Mouse (Mus musculus) ES-E14 (cell line): ENCODE results near the gene Sc5d. TPM values are rescaled to one million over a fixed set of nuclear protein-coding genes. Genes with fewer than 3 reads are reported as not detected.

Experiments
- DNase-seq: peaks from one replicate; pipeline ENCODE4 v3.0.0-alpha.2; 2013; ENCODE audit warnings: low read depth, low spot score
- H3K27ac ChIP-seq: 2 replicates; pipeline ENCODE4 v1.5.1; 2012; ENCODE audit warnings: low read depth, mild to moderate bottlenecking, low read length, moderate library complexity, mixed read lengths; ENCODE audit not compliant: poor library complexity, insufficient read depth, severe bottlenecking
- H3K36me3 ChIP-seq: 2 replicates; pipeline ENCODE4 v1.6.1; 2012; ENCODE audit warnings: mild to moderate bottlenecking, low read length, moderate library complexity, mixed read lengths; ENCODE audit not compliant: control insufficient read depth, poor library complexity, insufficient read depth, severe bottlenecking
- H3K4me1 ChIP-seq, 2 experiments: fragments of 150-350 bp in 1 of 2; sonication (generic) in 1 of 2; 2 replicates each; pipeline ENCODE4 v1.6.1; 2012; ENCODE audit warnings: low read length in 2 of 2, mild to moderate bottlenecking in 1 of 2, mixed read lengths in 1 of 2; ENCODE audit not compliant: control insufficient read depth in 2 of 2, insufficient read depth in 2 of 2, poor library complexity in 1 of 2
- H3K4me3 ChIP-seq, 2 experiments: fragments of 150-350 bp in 1 of 2; sonication (generic) in 1 of 2; 2 replicates each; pipeline ENCODE4 v1.5.1; 2012; ENCODE audit warnings: low read length in 2 of 2, low read depth in 1 of 2, mild to moderate bottlenecking in 1 of 2, mixed read lengths in 1 of 2; ENCODE audit not compliant: insufficient read depth in 1 of 2, poor library complexity in 1 of 2, severe bottlenecking in 1 of 2
- H3K9ac ChIP-seq: 2 replicates; pipeline ENCODE4 v1.6.1; 2012; ENCODE audit warnings: low read depth, mild to moderate bottlenecking, low read length, mixed read lengths; ENCODE audit not compliant: poor library complexity, insufficient read depth, severe bottlenecking
- H3K9me3 ChIP-seq: fragments of 150-350 bp; sonication (generic); 2 replicates; pipeline ENCODE4 v1.6.1; 2012; ENCODE audit warnings: low read depth, mild to moderate bottlenecking, low read length; ENCODE audit not compliant: control insufficient read depth, insufficient read depth
- CHD2 ChIP-seq: IDR thresholded peaks from 2 replicates; pipeline ENCODE4 v1.6.1; 2014; ENCODE audit warnings: mild to moderate bottlenecking, low read depth, low read length, inconsistent platforms
- HCFC1 ChIP-seq: IDR thresholded peaks from 2 replicates; pipeline ENCODE4 v1.6.1; 2012; ENCODE audit warnings: low read length, inconsistent platforms, borderline replicate concordance; ENCODE audit not compliant: insufficient read depth
- MAFK ChIP-seq: IDR thresholded peaks from 2 replicates; pipeline ENCODE4 v1.6.1; 2014; ENCODE audit warnings: mild to moderate bottlenecking, low read depth, low read length, inconsistent platforms; ENCODE audit not compliant: insufficient read depth
- ZC3H11A ChIP-seq: IDR thresholded peaks from 2 replicates; pipeline ENCODE4 v1.6.1; 2012; ENCODE audit warnings: low read depth, mild to moderate bottlenecking, inconsistent platforms, low read length, borderline replicate concordance
- ZNF384 ChIP-seq: IDR thresholded peaks from 2 replicates; pipeline ENCODE4 v1.6.1; 2012; ENCODE audit warnings: low read depth, low read length, inconsistent platforms
- in situ Hi-C, 2 experiments: fragments of 600-800 bp; cut with MboI; formaldehyde crosslinking; loops; one replicate each; pipeline ENCODE4 v1.15.1; 2025; ENCODE audit warnings: low sequenced_read_pairs in 2 of 2, inconsistent platforms in 1 of 2; ENCODE audit not compliant: unreplicated experiment in 2 of 2
- total RNA-seq: library from RNA; depleted of rRNA; stranded (reverse); fragments of 300-350 nt; gene quantifications from 2 replicates; pipeline ENCODE4 v1.2.3, GENCODE M21; 2012

The Sc5d gene
- total RNA-seq, 1 experiment, result 33.8 TPM

DNA sequence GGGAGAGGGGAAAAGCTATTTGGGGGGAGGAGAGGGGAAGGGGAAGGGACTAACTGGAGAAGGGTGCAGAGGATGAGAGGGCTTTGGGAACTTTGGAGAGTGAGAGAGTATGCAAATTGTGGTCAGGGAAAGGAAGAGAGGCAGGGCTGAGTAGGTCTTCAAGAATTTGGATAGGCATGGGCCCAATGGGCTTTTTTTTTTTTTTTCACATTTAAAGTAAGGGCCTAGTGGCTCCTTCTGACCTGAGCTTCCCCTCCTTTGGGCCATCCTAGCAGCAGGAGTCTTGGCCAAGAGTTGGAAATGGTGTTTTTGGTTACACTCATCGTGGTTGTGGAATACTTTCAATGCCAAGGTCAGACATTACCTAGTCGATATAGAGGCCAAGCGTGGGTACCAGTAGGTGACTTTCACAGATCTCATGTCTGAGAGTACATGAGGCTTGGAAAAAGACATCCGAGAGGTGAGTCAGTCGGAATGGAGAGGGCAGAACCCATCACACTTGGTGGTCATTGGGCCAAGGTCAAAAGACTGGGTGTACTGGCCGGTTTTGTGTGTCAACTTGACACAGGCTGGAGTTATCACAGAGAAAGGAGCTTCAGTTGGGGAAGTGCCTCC lies 9.7 kb upstream of the Sc5d start:
- Histone ChIP-seq H3K36me3 (no peaks in the 10 kb centered on the region), H3K4me1 (no peaks in the 10 kb centered on the region), H3K9ac (no peak overlapping the region), H3K4me3 (no peak overlapping the region), H3K27ac (no peak overlapping the region), H3K9me3 (no peaks in the 10 kb centered on the region)
- DNase-seq, result no peak
- in situ Hi-C loops, result no loop called here
- TF ChIP-seq ZNF384 (no peak), ZC3H11A (no peak), HCFC1 (no peak), CHD2 (no peak), MAFK (no peak)

- Histone ChIP-seq H3K9me3 (no peaks in the 10 kb centered on the region), H3K9ac (no peak overlapping the region), H3K4me1 (no peaks in the 10 kb centered on the region), H3K27ac (no peak overlapping the region), H3K4me3 (no peak overlapping the region), H3K36me3 (no peaks in the 10 kb centered on the region)
- no peak for DNase-seq
- TF ChIP-seq ZC3H11A, result no peak
- TF ChIP-seq HCFC1, result no peak
- no peak for TF ChIP-seq ZNF384
- TF ChIP-seq CHD2, result no peak
- TF ChIP-seq MAFK, result no peak
- in situ Hi-C loops, result no loop called here
Measured at GRCm38 (mm10) chr9:42273174-42273573, 9.1 kb upstream of the Sc5d start.

DNA sequence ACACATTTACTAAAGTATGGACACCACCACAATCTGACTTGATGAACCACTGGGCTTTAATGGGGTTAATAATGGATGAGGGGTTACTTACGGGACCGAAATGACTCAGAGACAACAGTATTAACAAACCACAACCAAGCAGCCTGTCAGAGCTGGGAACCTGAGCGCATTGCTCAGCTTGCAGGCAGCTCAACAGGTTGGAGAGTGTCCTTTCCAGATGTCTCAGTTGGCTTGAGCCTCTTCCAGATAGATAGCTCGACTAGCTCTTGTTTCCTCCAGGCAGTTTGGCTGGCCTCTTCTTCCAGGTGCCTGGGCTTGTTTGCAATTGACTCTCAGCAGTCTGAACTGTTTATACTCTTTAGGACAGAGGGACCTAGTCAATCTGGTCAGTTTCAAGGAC lies 8.6 kb upstream of the Sc5d start:
- DNase-seq, result no peak
- in situ Hi-C loops, result no loop called here

GRCm38 (mm10) chr9:42271456-42271855 lies 7.4 kb upstream of the Sc5d start:
- in situ Hi-C loops, result no loop called here
- TF ChIP-seq CHD2 (no peak), MAFK (no peak), HCFC1 (no peak), ZNF384 (no peak), ZC3H11A (no peak)
- H3K4me1 ChIP-seq, result no peaks in the 10 kb centered on the region

More for the DNA sequence above, 8.6 kb upstream of the Sc5d start:
- no peak overlapping the region for H3K27ac ChIP-seq
- no peak overlapping the region for H3K4me3 ChIP-seq
- no peaks in the 10 kb centered on the region for H3K4me1 ChIP-seq
- TF ChIP-seq ZC3H11A, result no peak
- TF ChIP-seq HCFC1, result no peak
- TF ChIP-seq MAFK, result no peak
- no peak for TF ChIP-seq CHD2
- no peak for TF ChIP-seq ZNF384
- no peaks in the 10 kb centered on the region for H3K9me3 ChIP-seq
- H3K9ac ChIP-seq, result no peak overlapping the region
- H3K36me3 ChIP-seq, result no peaks in the 10 kb centered on the region

GRCm38 (mm10) chr9:42270617-42271016 lies 6.6 kb upstream of the Sc5d start:
- Histone ChIP-seq H3K9ac (no peak overlapping the region), H3K36me3 (no peaks in the 10 kb centered on the region), H3K27ac (no peak overlapping the region), H3K4me3 (no peak overlapping the region), H3K9me3 (no peaks in the 10 kb centered on the region), H3K4me1 (no peaks in the 10 kb centered on the region)
- in situ Hi-C loops, result no loop called here
- no peak for TF ChIP-seq CHD2
- DNase-seq, result no peak

More at GRCm38 (mm10) chr9:42271456-42271855, 7.4 kb upstream of the Sc5d start:
- Histone ChIP-seq H3K4me3 (no peak overlapping the region), H3K9me3 (no peaks in the 10 kb centered on the region), H3K27ac (no peak overlapping the region), H3K36me3 (no peaks in the 10 kb centered on the region), H3K9ac (no peak overlapping the region)
- DNase-seq, result no peak
